Mouse (Mus musculus) heart, embryonic 10.5 days (tissue): Measurements from ENCODE around the gene Cfap299. TPM values are rescaled to one million over a fixed set of nuclear protein-coding genes. Genes with fewer than 3 reads are reported as not detected.

Experiments used
- DNase-seq: peaks from one replicate; pipeline ENCODE4 v3.0.0-alpha.2; 2017; ENCODE audit warnings: low spot score
- H3K27ac ChIP-seq: fragments of 300-500 bp; sonication (generic); 2 replicates; pipeline ENCODE4 v1.5.1; 2016; ENCODE audit warnings: mild to moderate bottlenecking
- H3K27me3 ChIP-seq: fragments of 300-500 bp; sonication (generic); 2 replicates; pipeline ENCODE4 v1.6.1; 2016; ENCODE audit warnings: mild to moderate bottlenecking; ENCODE audit not compliant: poor library complexity, insufficient read depth, severe bottlenecking
- H3K36me3 ChIP-seq: fragments of 300-500 bp; sonication (generic); 2 replicates; pipeline ENCODE4 v1.6.1; 2016; ENCODE audit warnings: mild to moderate bottlenecking, moderate library complexity
- H3K4me1 ChIP-seq: fragments of 300-500 bp; sonication (generic); 2 replicates; pipeline ENCODE4 v1.6.1; 2016; ENCODE audit warnings: mild to moderate bottlenecking
- H3K4me3 ChIP-seq: fragments of 300-500 bp; sonication (generic); 2 replicates; pipeline ENCODE4 v1.5.1; 2016; ENCODE audit warnings: mild to moderate bottlenecking, moderate library complexity
- H3K9me3 ChIP-seq: fragments of 300-500 bp; sonication (generic); 2 replicates; pipeline ENCODE4 v1.6.1; 2016; ENCODE audit warnings: mild to moderate bottlenecking, moderate library complexity
- WGBS: fragments of 180-500 bp; shearing (Covaris S2); methylation state at CpG from one replicate; pipeline ENCODE4 v1.1.7; 2016; 5-methylcytosine and 5-hydroxymethylcytosine counted together
- microRNA counts: library from miRNA; unstranded; fragments of <30 nt; microRNA quantifications from one replicate; lab custom pipeline; 2017
- microRNA-seq: library from miRNA; unstranded; fragments of <30 nt; microRNA quantifications from one replicate; pipeline ENCODE4, GENCODE M21; 2017
- polyA plus RNA-seq: library from polyadenylated mRNA; unstranded; fragments of >200 nt; fragmentation: Nextera tagmentation; extraction: Ambion mirVana; gene quantifications from 2 replicates; pipeline ENCODE4 v1.2.1, GENCODE M21; 2016

Cfap299 gene
- polyA plus RNA-seq, 1 experiment from 2014 or later: 0.68 TPM

DNA sequence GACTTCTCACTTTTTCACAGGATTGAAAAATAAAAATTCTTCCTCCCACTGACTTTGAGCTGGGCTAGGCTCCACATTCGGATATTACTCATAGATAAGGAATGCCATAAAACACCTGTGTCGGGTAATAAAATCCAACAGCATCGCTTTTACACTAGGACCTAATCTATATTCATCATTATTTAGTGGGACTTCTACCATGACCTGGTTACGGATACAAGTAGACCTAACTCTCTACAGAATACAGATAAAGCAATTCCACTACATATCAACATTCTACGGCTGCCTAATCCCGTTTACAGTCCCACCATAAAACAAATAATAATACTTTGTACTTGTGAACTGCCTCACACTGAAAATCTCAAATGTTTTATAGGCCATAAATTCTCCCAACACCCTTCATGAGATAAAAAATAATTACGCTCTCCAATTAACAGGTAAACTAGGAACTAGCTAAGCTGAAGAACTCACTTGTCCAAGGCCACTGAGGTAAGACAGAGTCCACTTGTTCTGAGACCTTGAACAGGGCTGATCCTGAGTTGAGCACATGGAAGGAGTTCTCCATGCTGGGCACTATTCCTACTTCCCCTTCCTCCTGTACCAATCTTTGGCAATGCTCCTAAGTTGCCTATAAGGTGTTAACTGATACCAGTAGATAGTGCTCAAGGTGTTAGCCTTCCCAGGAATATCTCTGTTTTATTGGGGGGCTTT is 513.7 kb downstream of the Cfap299 start:
- Histone ChIP-seq H3K4me3 (no peak overlapping the region), H3K4me1 (no peaks in the 10 kb centered on the region), H3K27ac (no peak overlapping the region), H3K36me3 (no peaks in the 10 kb centered on the region), H3K27me3 (peaks cover 6% of the 10 kb centered on the region; the same call in 1 of the 2 replicates), H3K9me3 (no peaks in the 10 kb centered on the region)
- 79% methylated on average over 7 of the region's 7 CpGs for WGBS
- DNase-seq: no peak

DNA sequence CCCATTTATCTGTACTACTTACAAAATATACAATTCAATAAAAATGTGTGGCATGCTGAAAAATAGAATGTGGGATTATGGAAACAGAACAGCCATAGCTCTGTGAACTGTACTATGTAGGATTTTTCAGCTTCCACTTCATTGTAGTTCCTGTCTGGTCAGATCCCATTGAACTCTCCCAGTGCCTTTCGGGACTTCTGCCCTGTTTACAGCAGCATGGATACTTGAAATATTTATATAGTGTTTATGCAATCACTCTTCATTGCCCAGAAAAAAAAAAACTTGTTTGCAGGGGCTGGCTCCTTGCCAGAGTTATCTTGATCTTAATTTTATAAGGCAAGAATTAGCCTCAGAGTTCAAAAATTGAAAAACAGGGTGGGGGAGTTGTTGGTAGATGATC is 515.6 kb downstream of the Cfap299 start:
- no peaks in the 10 kb centered on the region for H3K4me1 ChIP-seq
- peaks cover 6% of the 10 kb centered on the region; the same call in 1 of the 2 replicates for H3K27me3 ChIP-seq
- 86% methylated on average over 1 of the region's 1 CpGs for WGBS
- no peak overlapping the region for H3K4me3 ChIP-seq
- DNase-seq: no peak
- no peaks in the 10 kb centered on the region for H3K9me3 ChIP-seq
- no peak overlapping the region for H3K27ac ChIP-seq
- no peaks in the 10 kb centered on the region for H3K36me3 ChIP-seq

MicroRNAs within 50 kb of the gene (microRNA counts, 519-probe panel; counts per million panel counts)
- not detected for microRNA mmu-miR-703 (lab: Ali Mortazavi, UCI)

Small RNAs within 50 kb of the gene (microRNA-seq; reads per million reads assigned to microRNA genes)
- not detected for gene Mir703

Other genes with a start within 250 kb of the Cfap299 start
- not detected in 2 replicates for gene Prdm8, start 162.1 kb upstream of the Cfap299 start, polyA plus RNA-seq
- 1.9 and 5.2 TPM in 2 replicates for gene Fgf5, start 75.1 kb upstream of the Cfap299 start, polyA plus RNA-seq
- not detected in 2 replicates for gene Gm11111, start 223.4 kb downstream of the Cfap299 start, polyA plus RNA-seq